Mouse (Mus musculus): Measurements from ENCODE around the gene Tm2d3.
A peak's percentile ranks its signal among the peaks of the same experiment; 100 is the strongest.

Tm2d3 gene

DNA sequence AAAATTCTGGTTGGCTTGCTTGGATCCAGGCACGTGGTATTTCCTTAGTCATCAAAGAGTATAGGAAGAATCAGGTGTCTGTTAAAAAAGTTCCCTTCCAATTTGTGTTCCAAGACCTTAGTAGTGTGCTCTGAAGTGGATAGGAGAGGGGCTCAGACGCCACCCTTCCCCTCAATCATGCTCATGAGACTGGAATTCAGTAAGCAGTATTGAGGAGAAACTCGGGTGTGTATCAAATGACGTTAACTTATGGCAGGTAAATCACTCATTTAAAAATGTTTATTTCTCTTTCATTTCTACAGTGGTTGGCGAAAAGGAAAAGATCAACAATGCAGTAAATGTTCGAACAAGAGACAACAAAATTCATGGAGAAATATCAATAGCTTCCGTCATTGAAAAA is at the start of gene Tm2d3:
TSS of gene Tm2d3 (plus strand) at position 301 of the 400 bp plus-strand sequence.
- DNase-seq (ENCODE audit: low read depth) = no peak

DNA sequence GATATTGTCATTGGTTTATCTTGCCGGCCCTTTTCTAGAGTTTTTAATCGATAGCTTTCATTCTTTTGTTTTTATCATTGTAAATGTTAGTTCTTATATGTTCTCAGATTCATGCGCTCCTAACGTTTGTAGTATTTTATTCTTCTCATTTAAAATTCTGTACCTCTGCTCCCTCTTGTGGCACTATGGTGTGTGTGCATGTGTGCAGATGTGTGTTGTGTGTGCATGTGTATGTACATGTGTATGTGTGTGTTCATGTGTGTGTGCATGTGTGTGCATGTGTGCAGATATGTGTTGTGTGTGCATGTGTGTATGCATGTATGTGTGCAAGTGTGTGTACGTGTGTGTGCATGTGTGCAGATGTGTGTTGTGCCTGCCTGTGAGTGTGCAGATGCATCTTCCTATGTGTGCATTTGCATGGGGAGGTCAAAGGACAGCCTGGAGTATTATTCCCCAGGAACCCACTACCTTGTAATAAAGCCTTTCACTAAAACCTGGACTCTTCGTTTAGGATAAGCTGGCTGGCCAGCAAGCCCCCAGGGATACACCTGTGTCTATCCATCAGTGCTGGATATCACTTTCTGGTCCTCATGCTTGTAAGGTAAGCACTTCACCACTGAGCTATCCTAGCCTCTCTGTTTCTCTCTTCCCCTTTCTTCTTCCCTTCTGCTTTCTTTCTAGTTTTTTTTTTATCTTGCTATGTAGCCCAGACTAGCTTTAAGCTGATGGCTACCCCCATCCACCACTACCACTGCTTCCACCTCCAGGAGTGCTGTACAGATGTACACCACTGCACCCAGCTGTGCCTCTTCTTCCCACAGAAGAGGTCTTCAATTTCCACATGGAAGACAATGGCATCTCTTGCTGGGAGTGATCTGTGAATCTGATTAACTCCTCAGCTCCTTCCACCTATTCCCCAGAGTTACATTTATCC is 48.3 kb upstream of the Tm2d3 start:
- DNase-seq (ENCODE audit: low read depth) = peak; percentile 16

DNA sequence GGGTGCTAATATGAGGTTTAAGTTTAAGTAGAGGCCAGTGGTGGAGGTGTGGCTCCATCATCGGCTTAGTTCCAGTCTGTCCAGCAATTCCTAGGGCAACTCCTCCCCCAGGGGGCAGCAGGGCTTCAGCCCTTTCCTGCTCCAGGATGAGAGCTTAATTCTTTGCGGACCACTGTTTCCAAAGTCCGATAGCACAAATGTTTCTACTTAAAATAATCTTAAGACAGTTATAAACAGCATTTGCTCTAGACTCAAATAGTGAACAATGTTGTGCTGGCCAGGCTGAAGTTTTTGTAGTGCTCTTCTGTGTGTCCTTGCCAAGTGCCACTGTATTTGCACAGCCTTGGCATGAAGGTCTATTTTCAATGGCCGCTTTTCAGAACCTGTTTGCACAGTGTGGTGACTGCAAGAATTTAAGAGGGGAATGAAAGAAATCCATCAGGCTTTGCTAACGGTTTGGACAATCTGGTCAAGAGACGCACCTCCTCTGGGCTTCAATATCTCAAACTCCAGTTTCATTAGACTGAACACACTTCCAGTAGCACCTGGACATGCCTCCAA is 47.0 kb upstream of the Tm2d3 start:
- no peak for DNase-seq (ENCODE audit: low read depth)

DNA sequence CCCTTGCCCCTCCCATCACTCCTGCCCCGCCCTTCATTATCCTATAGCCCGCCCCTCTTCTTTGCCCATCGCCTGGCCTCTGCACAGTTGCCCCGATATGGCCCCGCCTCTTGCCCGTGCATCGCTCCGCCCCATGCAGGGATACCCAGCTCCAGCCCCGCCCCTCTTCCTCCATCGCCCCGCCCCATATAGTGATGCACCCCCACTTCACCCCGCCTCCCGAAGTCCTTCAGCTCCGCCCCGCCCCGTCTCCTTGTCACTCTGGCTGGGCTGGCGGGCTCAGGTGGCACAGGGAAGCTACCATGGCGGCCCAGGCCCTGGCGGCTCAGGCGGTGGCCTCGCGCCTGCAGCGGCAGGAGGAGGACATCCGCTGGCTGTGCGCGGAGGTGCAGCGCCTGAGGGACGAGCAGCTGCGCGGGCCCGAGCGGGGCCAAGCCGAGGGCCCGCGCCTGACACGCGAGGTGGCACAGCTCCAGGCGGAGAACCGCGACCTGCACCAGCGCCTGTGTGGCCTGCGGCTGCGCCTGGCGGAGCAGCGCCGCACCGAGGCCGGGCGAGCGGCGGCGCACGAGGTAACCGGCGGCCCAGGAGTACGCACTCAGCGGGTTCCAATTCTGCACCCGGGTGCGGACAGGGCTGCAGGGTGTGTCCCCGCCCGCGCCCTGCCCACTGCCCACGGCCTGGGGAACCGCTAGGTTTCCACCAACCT is 46.2 kb upstream of the Tm2d3 start, which contains the start of gene Tarsl2:
TSS of gene Tarsl2 (plus strand) at position 256 of the 709 bp plus-strand sequence.
- DNase-seq (ENCODE audit: low read depth) = no peak

DNA sequence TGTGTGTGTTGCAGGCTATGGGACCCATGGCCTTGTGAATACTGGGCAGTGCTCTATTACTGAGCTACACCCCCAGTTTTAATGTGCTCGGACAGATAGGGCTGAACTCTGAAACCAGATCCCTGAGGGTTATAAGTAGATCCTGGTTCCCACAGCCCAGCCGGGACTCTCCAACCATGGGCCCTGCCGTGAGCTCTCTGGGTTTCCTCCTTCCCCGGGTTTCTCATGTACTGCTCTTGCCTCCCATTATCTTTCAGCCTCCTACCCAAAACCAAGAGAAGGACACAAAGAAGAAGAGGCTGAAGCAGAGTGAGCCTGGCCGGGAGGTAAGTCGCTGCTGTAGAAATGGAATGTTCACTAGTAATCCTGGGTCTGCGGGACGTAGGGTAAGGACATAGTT is 45.0 kb upstream of the Tm2d3 start:
- no peak for DNase-seq (ENCODE audit: low read depth)

DNA sequence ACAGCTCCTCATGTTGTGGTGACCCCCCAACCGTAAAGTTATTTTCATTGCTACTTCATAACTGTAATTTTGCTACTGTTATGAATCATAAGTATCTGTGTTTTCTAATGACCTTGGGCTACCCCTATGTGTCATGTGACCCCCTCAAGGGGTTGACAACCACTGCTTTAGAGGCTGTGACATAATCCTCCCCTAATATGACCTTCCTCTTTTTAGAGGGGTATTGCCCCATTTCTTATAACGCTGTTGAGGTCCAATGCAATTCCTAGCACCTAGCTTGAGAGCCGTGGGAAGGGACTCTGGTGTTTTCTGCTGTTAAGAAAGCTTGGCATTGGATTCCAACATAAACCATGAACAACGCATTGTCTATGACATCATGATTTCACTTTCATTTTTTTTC is 40.3 kb upstream of the Tm2d3 start:
- DNase-seq (ENCODE audit: low read depth) = peak; percentile 10

DNA sequence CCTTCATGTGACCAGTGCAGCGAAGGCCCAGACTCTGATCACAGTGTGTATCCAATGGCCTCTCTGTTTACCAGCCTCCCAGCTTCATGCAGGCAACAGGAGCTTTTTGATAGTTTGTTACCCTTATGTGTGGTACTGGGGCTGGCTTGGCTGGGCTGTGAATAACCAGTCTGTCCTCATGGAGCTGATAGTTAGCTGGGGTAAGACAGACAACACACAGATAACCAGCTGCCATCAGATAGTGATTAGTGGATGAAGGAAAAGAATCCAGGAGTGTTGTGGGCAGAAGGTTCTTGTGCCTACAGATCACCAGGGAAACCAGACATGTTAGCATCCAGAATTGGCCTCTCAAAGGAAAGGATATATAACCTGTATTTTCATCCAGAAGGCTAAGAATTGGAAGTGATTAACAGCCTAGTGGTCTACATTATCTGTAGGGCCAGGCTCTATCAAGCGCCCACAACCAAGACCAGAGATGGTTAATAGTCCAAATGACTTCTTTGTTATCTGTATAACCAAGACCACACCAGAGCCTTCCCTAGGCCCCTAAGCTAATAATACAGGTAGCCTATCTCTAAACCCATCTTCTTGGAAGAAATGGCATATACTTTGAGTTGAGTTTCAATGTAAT is 33.4 kb upstream of the Tm2d3 start:
- no peak for DNase-seq (ENCODE audit: low read depth)

DNA sequence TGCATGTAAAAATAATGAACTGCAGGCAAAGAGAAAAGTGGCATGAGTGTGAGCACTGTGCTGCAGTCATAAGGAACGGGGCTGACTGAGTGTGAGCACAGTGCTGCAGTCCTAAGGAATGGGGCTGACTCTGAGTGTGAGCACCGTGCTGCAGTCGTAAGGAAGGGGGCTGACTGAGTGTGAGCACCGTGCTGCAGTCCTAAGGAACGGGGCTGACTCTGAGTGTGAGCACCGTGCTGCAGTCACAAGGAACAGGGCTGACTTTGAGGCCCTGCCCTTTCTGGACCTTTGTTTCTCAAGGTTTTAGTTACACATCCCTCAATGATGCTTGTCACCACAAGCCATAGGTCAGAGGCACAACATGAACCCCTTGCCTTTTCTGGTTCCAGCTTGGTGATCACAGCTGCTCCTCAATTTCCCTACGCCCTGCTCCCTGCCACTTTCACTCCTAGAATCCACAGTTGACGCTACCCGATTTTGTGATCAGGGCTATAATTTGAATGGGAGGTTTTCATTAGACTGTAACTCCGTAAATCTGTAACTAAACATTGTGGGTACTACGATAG is 27.7 kb upstream of the Tm2d3 start:
- DNase-seq (ENCODE audit: low read depth) = no peak

DNA sequence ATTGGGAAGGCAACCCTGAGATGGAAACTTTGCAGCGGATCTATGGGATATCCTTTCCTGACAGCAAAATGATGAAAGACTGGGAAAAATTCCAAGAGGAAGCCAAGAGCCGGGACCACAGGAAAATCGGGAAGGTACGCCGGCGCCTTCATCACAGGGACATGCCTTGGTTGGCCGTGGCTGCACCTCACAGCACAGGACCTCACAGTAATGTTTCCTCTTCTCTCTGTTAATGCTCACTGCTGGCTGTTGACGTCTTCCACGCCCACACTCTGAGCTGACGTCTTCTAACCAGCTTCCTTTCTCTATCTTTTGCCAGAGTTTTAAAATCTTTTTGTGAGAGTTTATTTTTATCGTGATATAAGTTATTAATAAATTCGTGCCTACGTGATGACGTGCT is 27.1 kb upstream of the Tm2d3 start:
- DNase-seq (ENCODE audit: low read depth) = no peak

DNA sequence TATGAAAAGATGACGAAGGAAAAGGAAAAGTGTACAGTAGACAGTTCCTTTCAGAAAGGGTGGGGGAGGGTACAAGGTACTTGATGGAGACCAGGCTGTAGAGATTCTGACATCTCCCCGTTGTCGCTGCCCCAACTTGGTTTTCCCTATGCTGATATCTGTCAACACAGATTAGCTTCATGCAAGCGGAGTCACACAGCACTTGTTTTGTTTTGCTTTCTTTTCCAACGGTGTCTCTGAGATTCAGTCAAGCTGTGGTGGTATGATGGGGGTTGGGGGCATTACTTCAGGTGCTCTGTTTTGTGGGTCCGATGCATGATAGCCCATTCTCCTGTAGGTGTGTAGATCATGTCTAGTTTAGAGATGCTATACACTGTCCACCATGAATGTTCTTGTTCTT is 23.5 kb upstream of the Tm2d3 start:
- no peak for DNase-seq (ENCODE audit: low read depth)

DNA sequence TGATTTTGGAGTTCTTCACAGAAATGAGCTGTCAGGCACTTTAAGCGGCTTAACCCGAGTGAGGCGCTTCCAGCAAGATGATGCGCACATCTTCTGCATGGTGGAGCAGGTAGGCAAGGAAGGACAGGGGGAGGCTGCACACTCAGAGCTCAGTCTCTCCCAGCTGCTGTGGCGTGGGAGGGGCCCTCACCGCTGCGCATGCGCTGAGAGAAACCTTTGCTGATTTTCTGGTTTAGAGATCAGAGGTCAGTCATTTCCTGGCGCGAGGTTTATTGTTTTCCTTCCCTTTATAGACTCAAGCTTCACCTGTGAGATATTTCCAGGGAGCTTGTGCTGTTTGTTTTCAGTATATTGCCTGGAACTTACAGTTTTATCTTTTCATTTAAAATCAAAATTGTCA is 12.9 kb upstream of the Tm2d3 start:
- DNase-seq (ENCODE audit: low read depth) = no peak

DNA sequence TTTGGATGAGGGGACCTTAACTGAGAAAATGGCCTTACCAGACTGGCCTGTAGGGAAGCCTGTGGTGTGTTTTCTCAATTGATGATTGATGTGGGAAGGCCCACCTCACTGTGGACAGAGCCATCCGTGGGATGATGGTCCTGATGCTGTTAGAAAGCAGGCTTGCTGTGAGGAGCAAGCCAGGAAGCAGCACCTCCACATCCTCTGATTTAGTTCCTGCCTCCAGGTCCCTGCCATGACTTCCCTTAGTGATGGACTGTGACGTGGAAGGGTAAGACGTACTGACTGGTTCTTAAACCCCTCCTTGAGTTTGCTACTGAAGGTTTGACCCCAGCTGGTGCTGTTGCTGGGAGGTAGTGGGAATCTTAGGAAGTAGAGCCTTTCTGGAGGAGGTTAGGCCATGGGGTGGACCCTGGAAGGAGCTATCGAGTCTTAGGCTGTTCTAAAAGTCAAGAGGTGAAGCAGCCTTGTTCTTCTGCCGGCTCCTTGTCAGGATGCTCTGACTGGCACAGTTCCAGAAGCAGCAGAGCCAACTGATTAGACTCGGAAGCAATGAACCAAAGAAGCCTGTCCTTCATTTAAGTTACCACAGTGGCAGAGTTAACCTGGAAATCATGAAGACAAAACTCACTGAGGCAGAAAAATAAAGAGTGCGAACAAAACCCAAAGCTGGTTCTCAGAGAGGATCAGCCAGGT is 11.9 kb upstream of the Tm2d3 start:
- DNase-seq (ENCODE audit: low read depth) = no peak

DNA sequence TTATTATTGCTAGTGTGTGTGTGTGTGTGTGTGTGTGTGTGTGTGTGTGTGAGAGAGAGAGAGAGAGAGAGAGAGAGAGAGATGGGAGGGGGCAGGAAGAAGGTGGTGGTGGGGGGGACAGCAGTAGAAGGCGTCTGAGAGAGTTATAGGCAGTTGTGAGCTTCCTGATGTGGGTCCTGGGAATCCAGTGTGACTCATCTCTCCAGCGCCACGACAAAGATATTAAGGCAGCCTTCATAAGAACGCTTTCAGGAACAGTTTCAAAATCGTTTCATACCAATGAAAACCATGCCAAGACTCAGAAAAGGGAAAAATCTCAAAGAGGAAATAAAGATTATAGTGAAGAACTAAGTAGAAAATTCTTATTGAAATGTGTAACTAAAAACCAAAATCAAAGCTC is 9.8 kb upstream of the Tm2d3 start:
- DNase-seq (ENCODE audit: low read depth) = no peak

DNA sequence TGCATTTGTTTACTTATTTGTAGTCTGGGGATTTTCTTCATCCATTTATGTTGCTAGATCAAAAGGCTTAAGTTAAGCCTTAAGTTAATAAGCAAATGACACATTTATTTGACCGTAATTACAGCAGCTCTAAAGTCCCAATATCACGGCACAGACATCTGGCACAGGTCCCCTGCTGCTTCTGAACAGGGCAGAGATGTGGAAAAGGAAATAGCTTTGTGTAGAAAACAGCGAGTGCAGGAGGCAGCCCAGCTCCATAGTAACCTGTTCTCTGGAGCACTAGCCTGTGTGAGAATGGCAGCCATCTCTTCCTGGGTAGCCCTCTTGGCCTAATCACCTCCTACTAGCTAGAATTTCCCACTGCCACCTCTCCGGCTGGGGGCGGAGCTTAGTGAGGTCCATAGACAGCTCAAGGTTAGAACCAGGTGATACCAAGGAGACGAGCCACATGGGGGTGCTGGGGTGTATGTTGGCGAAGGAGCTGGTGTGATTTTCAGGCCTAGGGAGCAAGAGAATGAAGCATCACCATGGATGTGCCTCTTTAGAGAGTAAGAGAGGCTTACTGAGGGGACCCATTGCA is 6.6 kb upstream of the Tm2d3 start:
- no peak for DNase-seq (ENCODE audit: low read depth)

DNA sequence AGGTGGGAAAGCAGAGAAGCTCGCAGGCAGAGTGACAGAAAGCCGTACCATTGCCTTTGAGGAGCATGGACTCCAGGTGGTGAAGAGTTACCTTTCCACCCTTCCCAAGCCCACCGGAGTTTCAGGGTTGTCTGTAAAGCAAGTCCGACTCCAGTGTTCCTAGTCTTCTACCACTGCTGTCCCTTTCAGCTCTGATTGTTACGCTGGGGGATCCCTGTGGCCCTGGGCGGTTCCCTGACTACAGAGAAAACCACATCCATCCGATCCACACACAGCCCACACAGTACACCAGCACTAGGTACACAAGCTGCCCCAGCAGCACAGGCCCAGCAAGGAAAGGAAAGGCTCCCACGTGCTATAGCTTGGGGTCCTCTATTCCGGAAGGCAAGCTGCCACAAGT is 4.3 kb upstream of the Tm2d3 start:
- DNase-seq (ENCODE audit: low read depth) = no peak

DNA sequence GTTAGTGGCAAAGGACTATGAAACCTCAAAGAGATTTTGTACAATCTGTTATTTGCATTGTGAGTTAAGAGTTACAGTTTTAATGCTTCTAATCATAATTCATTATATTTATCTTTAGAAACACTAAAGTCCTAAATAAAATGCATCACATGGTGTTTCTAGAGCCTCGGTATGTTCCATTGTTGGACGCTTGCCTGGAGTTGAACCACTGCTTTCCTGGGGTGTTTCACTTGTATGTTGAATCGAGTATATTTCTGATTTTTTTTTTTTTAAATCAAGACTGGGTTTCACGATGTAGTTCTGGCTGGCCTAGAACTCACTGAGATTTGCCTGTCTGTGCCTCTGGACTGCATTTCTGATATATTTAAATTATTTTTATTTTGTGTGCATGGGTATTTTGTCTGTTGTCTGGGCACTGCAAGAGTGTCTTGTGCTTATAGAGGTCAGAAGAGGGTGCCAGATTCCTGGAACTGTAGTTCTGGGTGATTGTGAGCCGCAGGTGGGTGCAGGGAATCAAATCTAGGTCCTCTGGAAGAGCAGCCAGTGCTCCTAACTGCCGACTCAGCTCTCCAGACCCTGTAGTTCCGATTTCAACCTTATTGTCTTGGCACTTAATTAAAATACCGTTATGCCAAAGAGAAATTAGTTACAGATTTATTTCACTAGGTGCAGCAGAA is 1.1 kb downstream of the Tm2d3 start:
- no peak for DNase-seq (ENCODE audit: low read depth)

DNA sequence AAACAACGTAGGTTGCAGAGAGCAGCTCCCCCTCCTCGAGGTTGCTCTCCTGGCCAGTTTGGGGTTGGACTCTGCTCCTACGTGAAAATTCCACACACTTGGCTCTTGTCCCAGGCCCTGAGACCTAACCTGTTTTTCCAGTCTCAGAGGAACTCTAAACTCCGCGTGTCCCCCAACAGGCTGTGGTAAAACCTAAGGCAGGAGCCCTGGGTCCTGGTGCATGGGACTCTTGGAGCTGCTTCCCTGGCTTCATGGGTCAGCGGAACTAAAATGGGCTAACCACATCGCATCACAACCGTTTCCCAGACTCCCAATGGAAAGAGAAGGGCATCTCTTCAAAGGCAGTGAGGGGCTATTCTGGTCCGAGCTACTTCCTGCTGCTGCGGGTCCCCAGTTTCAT is 1.9 kb downstream of the Tm2d3 start:
- DNase-seq (ENCODE audit: low read depth) = no peak

DNA sequence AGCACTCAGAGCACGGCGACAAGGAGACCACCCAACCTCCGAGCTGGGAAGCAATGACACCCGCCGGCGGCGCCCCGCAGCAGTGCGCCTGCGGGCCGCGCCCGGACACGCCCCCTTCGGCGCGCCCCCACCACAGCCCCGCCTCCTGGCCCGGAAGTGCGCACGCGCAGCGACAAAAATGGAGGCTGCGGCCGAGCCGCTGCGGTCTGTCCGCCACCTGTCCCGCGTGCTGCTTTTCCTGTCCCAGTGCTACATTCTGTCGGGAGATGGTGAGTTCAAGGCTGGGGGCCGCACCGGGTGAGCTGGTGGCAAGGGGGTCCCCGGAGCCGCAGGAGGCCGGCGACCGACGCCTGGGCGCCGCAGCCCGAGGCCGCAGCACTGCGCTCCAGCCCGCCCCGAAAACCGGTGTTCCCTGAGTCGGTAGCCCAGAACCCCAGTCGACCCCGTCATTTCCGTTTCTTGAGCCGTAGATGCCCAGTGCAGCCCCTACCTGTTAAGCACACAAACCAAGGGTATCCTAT is 2.4 kb downstream of the Tm2d3 start:
- peak; percentile 71 for DNase-seq (ENCODE audit: low read depth)

DNA sequence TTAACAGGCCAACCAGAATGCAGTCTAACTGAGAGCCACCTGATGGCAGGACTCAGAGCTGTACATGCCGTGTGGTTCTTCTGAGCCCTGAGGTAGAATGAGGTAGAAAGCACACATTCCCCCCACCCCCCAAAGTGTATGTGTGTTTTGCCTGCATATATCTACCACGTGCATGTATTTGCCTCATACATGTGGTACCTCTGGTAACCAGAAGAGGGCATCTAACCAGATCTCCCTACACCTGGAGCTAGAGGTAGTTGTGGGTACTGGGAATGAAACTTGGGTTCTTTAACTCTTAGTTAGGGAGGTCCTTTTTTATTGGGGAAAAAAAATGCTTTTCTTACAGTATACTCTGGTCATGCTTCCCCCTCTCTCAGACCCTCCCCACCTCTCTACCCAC is 5.5 kb downstream of the Tm2d3 start:
- peak; percentile 38 for DNase-seq (ENCODE audit: low read depth)

DNA sequence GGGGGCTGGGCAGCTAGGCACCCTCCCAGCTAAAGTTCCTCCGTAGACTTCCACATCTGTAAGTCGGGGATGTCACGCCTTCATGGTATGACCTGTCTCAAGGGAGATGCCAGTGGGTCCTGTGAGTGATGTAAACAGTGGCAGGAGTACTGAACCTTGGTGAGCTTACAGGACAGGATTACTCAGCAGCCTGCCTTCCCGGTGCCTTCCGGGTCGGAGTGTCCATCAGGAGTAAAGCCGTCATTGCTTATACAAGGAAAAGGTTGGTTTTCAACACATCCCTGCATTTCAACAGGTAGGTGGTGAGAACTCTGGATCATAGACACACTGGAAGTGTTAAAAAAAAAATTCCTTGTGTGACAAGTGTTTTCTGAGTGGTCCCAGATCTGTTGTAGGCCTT is 11.1 kb downstream of the Tm2d3 start:
- DNase-seq (ENCODE audit: low read depth) = no peak

Data from 416B (cell line).